Mouse (Mus musculus) forebrain, embryonic 15.5 days (tissue): ENCODE data around the gene Alkal2. TPM values are rescaled to one million over a fixed set of nuclear protein-coding genes. Genes with fewer than 3 reads are reported as not detected.

Source experiments
- ATAC-seq: fragments of 200-750 bp; cut with Nextera tagmentation; replicated peaks from 2 replicates; pipeline ENCODE4 v1.8.0; 2017; ENCODE audit warnings: mild to moderate bottlenecking, moderate TSS enrichment, moderate library complexity
- H3K27ac ChIP-seq: fragments of 300-500 bp; sonication (generic); replicated peaks from 2 replicates; pipeline ENCODE4 v1.5.1; 2015; ENCODE audit warnings: mild to moderate bottlenecking, inconsistent platforms
- H3K27me3 ChIP-seq: fragments of 300-500 bp; sonication (generic); 2 replicates; pipeline ENCODE4 v1.6.1; 2015; ENCODE audit warnings: inconsistent platforms
- H3K36me3 ChIP-seq: fragments of 300-500 bp; sonication (generic); 2 replicates; pipeline ENCODE4 v1.6.1; 2015; ENCODE audit warnings: mild to moderate bottlenecking, inconsistent platforms
- H3K4me1 ChIP-seq: fragments of 300-500 bp; sonication (generic); 2 replicates; pipeline ENCODE4 v1.6.1; 2015; ENCODE audit warnings: inconsistent platforms
- H3K4me2 ChIP-seq: fragments of 300-500 bp; sonication (generic); replicated peaks from 2 replicates; pipeline ENCODE4 v1.6.1; 2015; ENCODE audit warnings: mild to moderate bottlenecking, inconsistent platforms
- H3K4me3 ChIP-seq: fragments of 300-500 bp; sonication (generic); 2 replicates; pipeline ENCODE4 v1.5.1; 2015; ENCODE audit warnings: mild to moderate bottlenecking, inconsistent platforms
- H3K9ac ChIP-seq: fragments of 300-500 bp; sonication (generic); replicated peaks from 2 replicates; pipeline ENCODE4 v1.6.1; 2015; ENCODE audit warnings: mild to moderate bottlenecking, inconsistent platforms
- H3K9me3 ChIP-seq: fragments of 300-500 bp; sonication (generic); 2 replicates; pipeline ENCODE4 v1.6.1; 2016; ENCODE audit warnings: inconsistent platforms
- WGBS: fragments of 180-500 bp; shearing (Covaris S2); methylation state at CpG from one replicate; pipeline ENCODE4 v1.1.7; 2015; ENCODE audit warnings: mixed read lengths; 5-methylcytosine and 5-hydroxymethylcytosine counted together
- polyA plus RNA-seq: library from polyadenylated mRNA; unstranded; fragments of >200 nt; fragmentation: Nextera tagmentation; extraction: Ambion mirVana; gene quantifications from 2 replicates; pipeline ENCODE4 v1.2.1, GENCODE M21; 2015

Alkal2 gene
- 0.50 and 0.55 TPM in 2 replicates for polyA plus RNA-seq

DNA sequence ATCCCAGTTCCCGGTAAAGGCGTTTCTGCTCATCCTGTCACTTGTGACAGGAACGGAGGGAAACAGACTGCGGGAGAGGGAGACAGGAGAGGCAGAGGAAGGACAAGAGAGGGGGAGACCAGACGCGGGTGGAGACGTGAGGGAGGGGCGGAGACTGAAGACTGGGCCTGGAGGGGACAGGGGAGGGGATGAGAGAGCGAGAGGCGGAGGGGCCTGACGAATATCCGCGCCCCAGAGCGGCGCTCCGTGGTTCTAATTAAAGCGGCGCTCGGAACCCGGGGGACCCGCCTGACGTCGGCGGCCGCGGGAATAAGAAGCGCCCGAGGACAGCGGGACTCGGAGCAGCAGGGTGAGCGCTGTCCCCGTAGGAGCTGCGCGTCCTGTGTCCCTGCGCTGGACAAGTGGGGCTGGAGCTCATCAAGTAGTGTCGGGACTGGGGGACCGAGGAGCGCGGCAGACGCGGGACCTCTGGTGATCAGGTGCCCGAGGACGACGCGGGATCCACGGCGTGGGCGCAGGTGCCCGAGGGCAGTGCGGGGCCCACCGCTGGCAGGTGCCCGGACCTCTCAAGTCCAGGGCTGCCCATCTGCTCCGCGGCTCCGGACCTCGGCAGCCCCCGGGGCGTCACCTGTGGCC, at the start of gene Alkal2:
Gene Alkal2, plus strand, starts transcription at position 337 of the 636 bp plus-strand sequence.
- Histone ChIP-seq H3K9ac (peak within 1 kb of the TSS; percentile 47), H3K4me1 (peaks cover 15% of the 10 kb centered on the region), H3K27ac (no peak within 1 kb of the TSS), H3K9me3 (no peaks in the 10 kb centered on the region), H3K4me2 (peak within 1 kb of the TSS; percentile 95), H3K27me3 (peaks cover 42% of the 10 kb centered on the region), H3K36me3 (no peaks in the 10 kb centered on the region), H3K4me3 (peak within 1 kb of the TSS; percentile 54)
- peak; percentile 72 for ATAC-seq
- WGBS: under 1% methylated on average over 58 of the region's 58 CpGs

DNA sequence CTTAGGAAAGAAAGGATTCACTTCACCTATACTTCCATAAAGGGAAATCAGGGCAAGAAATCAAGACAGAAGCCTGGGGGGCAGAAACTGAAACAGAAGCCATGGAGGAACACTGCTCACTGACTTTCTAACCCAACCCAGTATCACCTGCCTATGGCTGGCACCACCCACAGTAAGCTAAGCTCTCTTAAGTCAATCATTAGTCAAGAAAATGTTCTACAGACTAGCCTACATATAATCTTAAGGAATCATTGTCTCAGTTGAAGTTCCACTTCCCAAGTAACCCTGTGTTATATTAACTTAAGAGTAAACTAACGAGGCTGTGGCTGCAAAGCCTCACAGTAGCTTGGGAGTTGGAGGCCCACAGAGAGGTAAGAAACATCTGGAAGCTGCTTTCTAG, 35.6 kb upstream of the Alkal2 start:
- no peak overlapping the region for H3K9ac ChIP-seq
- H3K27me3 ChIP-seq: peaks cover 10% of the 10 kb centered on the region
- 81% methylated on average over 1 of the region's 1 CpGs for WGBS
- peaks cover 7% of the 10 kb centered on the region; the same call in 1 of the 2 replicates for H3K4me1 ChIP-seq
- no peak for ATAC-seq
- H3K9me3 ChIP-seq: no peaks in the 10 kb centered on the region
- no peaks in the 10 kb centered on the region for H3K36me3 ChIP-seq
- no peak overlapping the region for H3K4me2 ChIP-seq
- H3K27ac ChIP-seq: no peak overlapping the region
- no peak overlapping the region for H3K4me3 ChIP-seq

GRCm38 (mm10) chr12:30850902-30851301, 33.2 kb upstream of the Alkal2 start:
- 23% methylated on average over 2 of the region's 2 CpGs for WGBS
- H3K36me3 ChIP-seq: no peaks in the 10 kb centered on the region
- H3K4me3 ChIP-seq: no peak overlapping the region
- H3K27ac ChIP-seq: no peak overlapping the region
- 0 out of 2 replicates have a peak, but pooled peaks have one; percentile 74 for ATAC-seq
- no peak overlapping the region for H3K9ac ChIP-seq
- peaks cover 17% of the 10 kb centered on the region for H3K27me3 ChIP-seq
- no peak overlapping the region for H3K4me2 ChIP-seq
- no peaks in the 10 kb centered on the region for H3K9me3 ChIP-seq
- peaks cover 7% of the 10 kb centered on the region; the same call in 1 of the 2 replicates for H3K4me1 ChIP-seq

DNA sequence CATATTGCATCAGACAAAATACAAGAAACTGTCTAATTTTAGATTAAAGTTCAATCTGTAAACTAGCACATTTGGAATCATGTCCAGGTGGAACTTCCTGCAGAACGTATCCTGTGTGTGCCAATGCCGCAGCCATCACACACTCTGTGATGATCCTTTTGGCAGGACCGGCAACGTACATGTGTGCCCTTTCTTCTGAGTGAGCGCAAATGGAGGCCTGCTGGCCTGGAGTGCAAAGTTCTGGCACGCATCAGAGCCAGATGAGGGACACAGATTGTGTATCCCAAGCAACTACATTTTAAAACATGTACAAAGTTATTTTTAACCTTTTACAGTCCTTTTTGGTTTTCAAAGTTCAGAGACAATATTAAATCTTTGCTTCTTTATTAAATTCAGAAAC, 32.3 kb upstream of the Alkal2 start:
- ATAC-seq: no peak
- Histone ChIP-seq H3K9me3 (no peaks in the 10 kb centered on the region), H3K4me2 (no peak overlapping the region), H3K36me3 (no peaks in the 10 kb centered on the region), H3K4me1 (peaks cover 7% of the 10 kb centered on the region; the same call in 1 of the 2 replicates), H3K4me3 (no peak overlapping the region), H3K9ac (no peak overlapping the region), H3K27me3 (peaks cover 17% of the 10 kb centered on the region), H3K27ac (no peak overlapping the region)
- WGBS: 67% methylated on average over 6 of the region's 6 CpGs

DNA sequence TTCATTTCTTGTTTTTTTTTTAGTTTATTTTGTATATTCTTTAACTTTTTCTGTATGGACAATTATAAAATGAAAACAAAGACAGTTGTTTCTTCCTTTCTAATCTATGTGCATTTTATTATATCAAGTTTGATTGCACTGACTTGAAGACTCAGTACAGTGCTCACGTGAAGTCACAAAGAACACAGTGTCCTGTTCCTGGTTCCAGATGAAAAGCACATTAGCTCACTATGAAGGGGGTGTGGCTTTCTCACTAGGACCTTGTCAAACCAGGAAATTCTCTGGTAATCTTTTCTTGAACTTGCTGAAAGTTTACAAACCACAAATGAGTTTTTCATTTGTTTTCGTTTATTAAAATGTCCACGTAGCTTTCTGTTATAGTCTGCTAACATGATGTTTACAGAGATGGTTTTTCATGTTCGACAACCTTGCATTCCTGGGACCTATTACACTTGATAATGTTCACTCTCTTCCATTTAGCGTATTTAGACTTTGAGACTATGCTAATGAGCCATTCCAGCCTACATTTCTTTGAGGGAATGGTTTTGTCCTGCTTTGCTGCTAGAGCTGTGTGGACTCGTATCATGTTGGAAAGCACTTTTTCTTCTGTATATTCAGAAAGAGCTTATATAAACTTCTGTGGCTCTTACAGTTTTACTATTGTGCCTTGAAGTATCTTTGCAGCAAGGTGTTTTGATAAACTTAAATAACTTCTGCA, 28.5 kb upstream of the Alkal2 start:
- no peaks in the 10 kb centered on the region for H3K9me3 ChIP-seq
- no peak overlapping the region for H3K9ac ChIP-seq
- 72% methylated on average over 6 of the region's 6 CpGs for WGBS
- ATAC-seq: no peak
- H3K4me3 ChIP-seq: no peak overlapping the region
- no peak overlapping the region for H3K27ac ChIP-seq
- H3K36me3 ChIP-seq: no peaks in the 10 kb centered on the region
- peaks cover 7% of the 10 kb centered on the region; the same call in 1 of the 2 replicates for H3K4me1 ChIP-seq
- H3K27me3 ChIP-seq: peaks cover 17% of the 10 kb centered on the region
- H3K4me2 ChIP-seq: no peak overlapping the region

- H3K9ac ChIP-seq: no peak overlapping the region
- H3K27me3 ChIP-seq: peaks cover 17% of the 10 kb centered on the region
- no peak for ATAC-seq
- no peak overlapping the region for H3K4me2 ChIP-seq
- no peak overlapping the region for H3K27ac ChIP-seq
- H3K36me3 ChIP-seq: no peaks in the 10 kb centered on the region
- H3K4me1 ChIP-seq: peaks cover 5% of the 10 kb centered on the region; the same call in 1 of the 2 replicates
- no peaks in the 10 kb centered on the region for H3K9me3 ChIP-seq
- no peak overlapping the region for H3K4me3 ChIP-seq
- WGBS: 92% methylated on average over 5 of the region's 5 CpGs
Measured at GRCm38 (mm10) chr12:30856172-30856571, 27.9 kb upstream of the Alkal2 start.

DNA sequence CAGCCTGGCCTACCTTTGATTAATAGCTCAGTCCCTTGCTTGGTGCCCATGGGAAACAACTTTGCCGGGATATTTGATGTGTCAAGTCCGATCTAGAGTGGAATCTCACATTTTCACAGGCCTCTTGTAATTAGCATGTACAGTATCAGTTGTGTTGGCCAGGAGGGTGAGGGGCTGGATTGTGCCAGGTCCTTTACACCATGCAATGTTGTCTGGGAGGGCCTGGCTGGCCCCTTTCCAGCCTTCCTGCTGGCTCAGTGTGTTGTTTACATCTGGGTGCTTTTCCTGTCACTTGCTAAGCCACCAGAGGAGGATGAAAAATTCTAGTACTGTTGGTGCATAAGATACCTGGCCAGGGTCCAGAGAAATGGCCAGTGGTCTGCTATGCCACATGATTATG, 19.8 kb upstream of the Alkal2 start:
- Histone ChIP-seq H3K27ac (no peak overlapping the region), H3K9me3 (no peaks in the 10 kb centered on the region), H3K4me1 (no peaks in the 10 kb centered on the region), H3K27me3 (no peaks in the 10 kb centered on the region), H3K4me2 (no peak overlapping the region), H3K4me3 (no peak overlapping the region), H3K9ac (no peak overlapping the region), H3K36me3 (no peaks in the 10 kb centered on the region)
- 0 out of 2 replicates have a peak, but pooled peaks have one; percentile 67 for ATAC-seq
- 45% methylated on average over 2 of the region's 2 CpGs for WGBS

DNA sequence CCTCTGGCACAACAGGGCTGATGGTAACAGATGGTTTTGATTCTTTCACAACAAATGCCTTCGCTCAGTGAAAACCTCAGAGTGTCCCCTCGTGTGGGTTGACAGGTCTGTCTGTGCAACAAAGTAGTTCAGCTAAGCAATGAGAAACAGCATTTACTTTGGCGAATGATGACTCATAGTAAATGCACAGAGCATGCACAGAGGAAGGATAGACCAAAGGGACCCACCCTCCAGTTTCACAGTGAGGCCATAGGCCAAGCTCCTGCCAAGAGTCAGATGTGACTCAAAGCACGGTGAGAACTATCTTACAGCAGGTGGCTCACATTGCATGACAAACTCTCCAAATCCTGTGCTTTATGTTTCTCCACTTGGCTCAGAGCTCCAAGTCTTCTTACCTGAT, 18.3 kb upstream of the Alkal2 start:
- Histone ChIP-seq H3K36me3 (no peaks in the 10 kb centered on the region), H3K4me2 (no peak overlapping the region), H3K9ac (no peak overlapping the region), H3K9me3 (no peaks in the 10 kb centered on the region), H3K4me1 (no peaks in the 10 kb centered on the region), H3K4me3 (no peak overlapping the region), H3K27ac (no peak overlapping the region), H3K27me3 (no peaks in the 10 kb centered on the region)
- WGBS: 83% methylated on average over 4 of the region's 4 CpGs
- ATAC-seq: no peak

GRCm38 (mm10) chr12:30879447-30879846, 4.7 kb upstream of the Alkal2 start:
- Histone ChIP-seq H3K9ac (no peak overlapping the region), H3K27ac (no peak overlapping the region), H3K4me2 (no peak overlapping the region), H3K27me3 (peaks cover 20% of the 10 kb centered on the region), H3K4me3 (no peak overlapping the region), H3K4me1 (peaks cover 10% of the 10 kb centered on the region), H3K9me3 (no peaks in the 10 kb centered on the region), H3K36me3 (no peaks in the 10 kb centered on the region)
- ATAC-seq: no peak
- 75% methylated on average over 6 of the region's 6 CpGs for WGBS

GRCm38 (mm10) chr12:30883592-30883985, 533 bp upstream of the Alkal2 start:
- no peaks in the 10 kb centered on the region for H3K9me3 ChIP-seq
- no peaks in the 10 kb centered on the region for H3K36me3 ChIP-seq
- H3K27ac ChIP-seq: no peak overlapping the region
- WGBS: 13% methylated on average over 4 of the region's 4 CpGs
- 0 out of 2 replicates have a peak, but pooled peaks have one; percentile 4 for ATAC-seq
- peaks cover 42% of the 10 kb centered on the region for H3K27me3 ChIP-seq
- H3K4me3 ChIP-seq: peak overlapping the region; percentile 54
- peak overlapping the region; percentile 47 for H3K9ac ChIP-seq
- H3K4me2 ChIP-seq: peak overlapping the region; percentile 95
- H3K4me1 ChIP-seq: peaks cover 15% of the 10 kb centered on the region

DNA sequence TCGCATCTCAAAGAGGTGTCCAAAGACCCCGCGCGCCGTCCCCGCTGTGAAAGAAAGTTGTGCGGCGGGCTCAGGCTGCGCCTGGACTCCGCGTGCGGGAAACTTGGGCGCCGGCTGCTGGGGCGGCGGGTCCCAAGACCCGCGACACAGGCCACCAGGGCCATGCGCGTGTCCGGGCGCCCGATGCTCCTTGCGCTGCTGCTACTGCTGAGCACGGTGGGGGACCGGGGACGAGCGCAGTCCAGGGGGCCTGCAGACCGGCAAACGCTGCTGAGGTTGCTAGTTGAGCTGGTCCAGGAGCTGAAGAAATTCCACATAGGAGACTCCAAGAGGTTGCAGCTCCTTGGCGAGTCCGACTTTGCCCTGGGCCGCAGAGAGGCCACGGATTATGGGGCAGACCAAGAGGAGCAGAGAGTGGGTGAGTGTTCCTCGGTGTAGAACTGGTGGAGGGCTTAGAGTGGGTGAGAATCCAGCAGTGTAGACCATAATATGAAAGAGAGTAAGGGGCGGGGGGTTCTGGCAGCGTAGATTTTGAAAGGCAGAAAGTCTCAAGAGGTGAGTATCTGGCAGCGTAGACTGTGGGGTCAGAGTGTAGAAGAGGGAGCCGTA, 604 bp downstream of the Alkal2 start:
- Histone ChIP-seq H3K4me3 (peak overlapping the region; percentile 54), H3K9ac (peak overlapping the region; percentile 47; the same call in 1 of the 2 replicates), H3K36me3 (no peaks in the 10 kb centered on the region), H3K4me2 (peak overlapping the region; percentile 95), H3K9me3 (no peaks in the 10 kb centered on the region), H3K4me1 (peaks cover 15% of the 10 kb centered on the region), H3K27ac (no peak overlapping the region), H3K27me3 (peaks cover 42% of the 10 kb centered on the region)
- peak; percentile 50 for ATAC-seq
- 7% methylated on average over 39 of the region's 39 CpGs for WGBS

DNA sequence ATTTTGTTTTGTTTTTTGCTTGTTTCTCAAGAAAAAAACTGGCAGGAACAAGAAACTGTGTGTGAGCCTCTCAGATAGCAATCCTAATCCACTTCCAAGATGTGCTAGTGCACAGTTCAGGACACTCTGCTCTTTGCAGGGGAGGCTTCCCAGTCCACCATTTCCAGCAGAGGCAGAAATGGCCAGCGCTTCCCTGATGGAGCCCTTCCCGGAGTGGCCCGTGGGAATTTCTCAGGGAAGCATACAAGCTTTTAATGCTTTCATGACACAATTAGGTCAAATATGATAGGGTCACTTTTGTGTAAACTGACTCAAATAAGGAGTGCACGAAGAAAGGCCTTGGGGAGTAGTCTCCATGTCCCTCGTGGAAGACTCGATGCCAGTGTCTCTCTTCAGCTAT, 1.8 kb downstream of the Alkal2 start:
- Histone ChIP-seq H3K27me3 (peaks cover 42% of the 10 kb centered on the region), H3K36me3 (no peaks in the 10 kb centered on the region), H3K4me1 (peaks cover 15% of the 10 kb centered on the region), H3K9ac (no peak overlapping the region), H3K9me3 (no peaks in the 10 kb centered on the region), H3K27ac (no peak overlapping the region), H3K4me2 (no peak overlapping the region), H3K4me3 (no peak overlapping the region)
- no peak for ATAC-seq
- 83% methylated on average over 6 of the region's 6 CpGs for WGBS
